Mouse (Mus musculus): ENCODE measurements around the gene Cd2bp2.

GRCm38 (mm10) chr7:127213485-127213884 lies 17.6 kb upstream of the Cd2bp2 start:
- TF ChIP-seq POLR2A (IDR thresholded peaks at IDR 0.05; ENCODE audit: low read depth, low read length) (no peak), CTCF (IDR thresholded peaks at IDR 0.05; ENCODE audit: borderline replicate concordance, insufficient read depth, low read length) (no peak)
